Mouse (Mus musculus): ENCODE measurements at regions not wholly inside any gene's neighbourhood (a gene's known extent, or its start where the extent isn't known, plus 50 kb on each side); places are given as distances from the start of the nearest gene placed in this dataset.

DNA sequence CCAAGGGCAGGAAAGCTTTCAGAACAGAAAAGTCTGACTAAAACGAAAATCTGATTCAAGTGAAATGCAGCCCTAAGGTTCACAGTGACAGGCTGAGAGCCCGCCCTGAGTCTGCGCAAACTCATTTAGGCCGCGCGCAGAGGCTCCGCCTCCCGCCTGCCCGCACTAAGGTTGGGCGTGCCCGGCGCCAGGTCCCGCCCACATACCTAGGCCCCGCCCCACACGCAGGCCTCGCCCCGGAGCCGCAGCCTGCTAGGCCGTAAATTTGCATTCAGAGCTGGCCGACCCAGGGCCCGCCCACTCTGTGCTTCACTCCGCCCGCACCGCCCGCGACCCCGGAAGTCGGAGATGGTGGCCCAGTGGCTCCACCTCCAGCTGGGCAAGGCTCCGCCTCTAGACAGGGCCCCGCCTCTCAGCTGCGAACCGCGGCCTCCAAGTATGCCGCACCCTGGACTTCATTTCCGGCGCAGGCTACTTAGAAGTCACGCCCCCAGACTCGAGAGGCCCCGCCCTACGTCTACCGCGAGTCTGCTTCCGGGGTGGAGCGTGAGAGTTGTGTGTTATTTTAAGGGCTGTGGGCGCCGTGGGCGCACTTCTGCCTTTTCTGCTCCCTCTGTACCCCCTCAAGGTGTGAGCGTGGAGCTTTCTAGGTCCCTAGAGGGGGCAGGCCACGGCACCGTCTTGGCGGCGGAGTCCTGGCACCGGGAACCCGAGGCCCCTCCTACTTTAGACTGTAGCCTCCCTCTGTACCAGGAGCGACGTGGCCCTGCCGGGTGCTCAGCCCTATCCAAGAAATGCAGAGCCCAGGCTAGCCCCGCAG, 52.3 kb upstream of the Wnt7b start:
- Histone ChIP-seq H3K4me3 (replicated peaks; ENCODE audit: low read depth, low read length) (peak overlapping the region; percentile 61), H3K9me3 (ENCODE audit: control insufficient read depth, low read length) (no peaks in the 10 kb centered on the region), H3K27ac (replicated peaks; ENCODE audit: low read depth, low read length) (peak overlapping the region; percentile 79), H3K4me2 (ENCODE audit: low read length) (peak overlapping the region; percentile 67), H3K4me1 (ENCODE audit: control insufficient read depth, insufficient read depth, low read length) (no peaks in the 10 kb centered on the region), H3K27me3 (ENCODE audit: control insufficient read depth, insufficient read depth, low read length) (no peaks in the 10 kb centered on the region), H3K9ac (replicated peaks; ENCODE audit: low read length) (peak overlapping the region; percentile 64), H3K36me3 (ENCODE audit: control insufficient read depth, insufficient read depth, low read length) (no peaks in the 10 kb centered on the region)
- ATAC-seq (ENCODE audit: low FRiP score, low TSS enrichment) = peak; percentile 99
- peak; percentile 99 for DNase-seq
- WGBS = under 1% methylated on average over 58 of the region's 58 CpGs

GRCm38 (mm10) chr15:85635425-85635824, 53.2 kb upstream of the Wnt7b start:
- Histone ChIP-seq H3K9me3 (ENCODE audit: control insufficient read depth, low read length) (no peaks in the 10 kb centered on the region), H3K27ac (replicated peaks; ENCODE audit: low read depth, low read length) (no peak overlapping the region), H3K4me1 (ENCODE audit: control insufficient read depth, insufficient read depth, low read length) (no peaks in the 10 kb centered on the region), H3K27me3 (ENCODE audit: control insufficient read depth, insufficient read depth, low read length) (no peaks in the 10 kb centered on the region), H3K4me3 (replicated peaks; ENCODE audit: low read depth, low read length) (peak overlapping the region; percentile 61), H3K36me3 (ENCODE audit: control insufficient read depth, insufficient read depth, low read length) (no peaks in the 10 kb centered on the region), H3K9ac (replicated peaks; ENCODE audit: low read length) (no peak overlapping the region), H3K4me2 (ENCODE audit: low read length) (peak overlapping the region; percentile 67)
- ATAC-seq (ENCODE audit: low FRiP score, low TSS enrichment) (no peak), DNase-seq (no peak)
- WGBS = 96% methylated on average over 6 of the region's 6 CpGs

DNA sequence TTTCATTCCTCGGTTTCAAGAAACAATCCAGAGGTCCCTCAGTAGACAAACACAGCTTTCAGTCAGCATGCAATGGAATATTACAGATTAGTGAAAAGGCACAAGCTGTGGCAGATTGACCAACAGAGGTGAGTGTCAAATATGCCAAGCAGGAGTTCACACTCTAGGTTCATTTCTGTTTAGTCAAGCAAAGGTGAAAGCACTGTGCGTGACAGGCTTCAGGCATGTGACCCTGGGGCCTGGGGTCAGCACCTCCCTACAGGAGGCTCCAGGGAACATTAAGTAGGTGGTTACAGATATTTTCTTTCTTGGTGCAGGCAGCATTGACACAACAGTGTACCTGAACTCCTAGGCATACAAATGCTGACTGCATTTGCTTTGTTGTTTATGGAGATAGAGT, 57.3 kb upstream of the Wnt7b start:
- ATAC-seq (ENCODE audit: low FRiP score, low TSS enrichment) = no peak
- Histone ChIP-seq H3K9ac (replicated peaks; ENCODE audit: low read length) (no peak overlapping the region), H3K27me3 (ENCODE audit: control insufficient read depth, insufficient read depth, low read length) (peaks cover 9% of the 10 kb centered on the region; the same call in 1 of the 2 replicates), H3K36me3 (ENCODE audit: control insufficient read depth, insufficient read depth, low read length) (no peaks in the 10 kb centered on the region), H3K4me3 (replicated peaks; ENCODE audit: low read depth, low read length) (no peak overlapping the region), H3K9me3 (ENCODE audit: control insufficient read depth, low read length) (no peaks in the 10 kb centered on the region), H3K4me1 (ENCODE audit: control insufficient read depth, insufficient read depth, low read length) (no peaks in the 10 kb centered on the region), H3K4me2 (ENCODE audit: low read length) (no peak overlapping the region), H3K27ac (replicated peaks; ENCODE audit: low read depth, low read length) (no peak overlapping the region)
- WGBS = 77% methylated on average over 2 of the region's 2 CpGs
- DNase-seq = no peak

DNA sequence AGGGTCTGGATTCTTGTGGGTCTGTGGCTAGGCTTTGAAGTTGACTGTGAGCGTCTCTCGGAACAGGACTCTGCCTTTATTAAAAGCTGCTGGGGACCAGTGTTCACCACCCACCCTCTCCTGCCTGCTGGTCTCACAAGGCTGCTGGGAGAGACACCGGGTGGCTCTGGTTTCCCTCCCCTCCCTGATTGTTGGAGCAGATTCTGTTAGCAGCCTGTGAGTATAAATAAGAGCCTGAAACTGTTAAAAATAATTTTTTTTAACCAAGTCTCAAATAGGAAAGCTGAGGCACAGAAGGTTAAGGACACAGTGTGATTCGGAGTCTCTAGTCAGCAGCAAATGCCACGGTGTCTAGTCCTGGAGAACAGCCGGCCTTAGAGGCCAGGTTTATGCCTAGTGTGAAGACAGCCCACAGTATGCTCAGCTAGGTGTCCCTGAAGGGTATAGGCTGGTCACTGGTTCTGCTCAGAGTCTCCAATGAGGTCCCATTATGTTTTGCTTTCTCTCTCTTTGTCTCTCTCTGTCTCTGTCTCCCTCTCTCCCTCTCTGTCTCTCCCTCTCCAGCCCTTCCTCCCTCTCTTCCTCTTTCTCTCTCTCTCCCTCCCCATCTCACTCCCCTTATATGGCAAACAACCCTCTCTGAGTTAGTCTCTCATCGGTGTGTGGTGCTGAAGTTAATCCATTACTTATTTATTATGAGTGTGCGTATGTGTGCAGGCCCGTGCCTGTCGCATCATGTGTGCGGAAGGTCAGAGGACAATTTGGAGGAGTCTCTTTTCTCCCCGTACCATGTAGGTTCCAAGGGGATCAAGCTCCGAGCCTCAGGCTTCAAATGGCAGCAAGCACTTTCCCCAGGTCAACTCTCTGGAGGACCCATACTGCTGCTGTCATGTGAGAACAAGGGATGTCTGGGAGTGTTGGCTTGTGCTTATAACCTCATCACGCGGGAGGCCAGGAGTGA, 59.1 kb upstream of the Wnt7b start:
- Histone ChIP-seq H3K9ac (replicated peaks; ENCODE audit: low read length) (no peak overlapping the region), H3K9me3 (ENCODE audit: control insufficient read depth, low read length) (no peaks in the 10 kb centered on the region), H3K4me1 (ENCODE audit: control insufficient read depth, insufficient read depth, low read length) (peaks cover 7% of the 10 kb centered on the region), H3K27me3 (ENCODE audit: control insufficient read depth, insufficient read depth, low read length) (peaks cover 20% of the 10 kb centered on the region; the same call in 1 of the 2 replicates), H3K27ac (replicated peaks; ENCODE audit: low read depth, low read length) (no peak overlapping the region), H3K4me3 (replicated peaks; ENCODE audit: low read depth, low read length) (no peak overlapping the region), H3K36me3 (ENCODE audit: control insufficient read depth, insufficient read depth, low read length) (no peaks in the 10 kb centered on the region), H3K4me2 (ENCODE audit: low read length) (no peak overlapping the region)
- DNase-seq (no peak), ATAC-seq (ENCODE audit: low FRiP score, low TSS enrichment) (no peak)
- 77% methylated on average over 15 of the region's 15 CpGs for WGBS

- Histone ChIP-seq H3K9me3 (ENCODE audit: control insufficient read depth, low read length) (no peaks in the 10 kb centered on the region), H3K4me1 (ENCODE audit: control insufficient read depth, insufficient read depth, low read length) (peaks cover 12% of the 10 kb centered on the region), H3K4me2 (ENCODE audit: low read length) (peak overlapping the region; percentile 52), H3K27ac (replicated peaks; ENCODE audit: low read depth, low read length) (peak overlapping the region; percentile 72), H3K9ac (replicated peaks; ENCODE audit: low read length) (no peak overlapping the region; the same call in 1 of the 2 replicates), H3K36me3 (ENCODE audit: control insufficient read depth, insufficient read depth, low read length) (no peaks in the 10 kb centered on the region), H3K4me3 (replicated peaks; ENCODE audit: low read depth, low read length) (peak overlapping the region; percentile 24; the same call in 1 of the 2 replicates), H3K27me3 (ENCODE audit: control insufficient read depth, insufficient read depth, low read length) (peaks cover 33% of the 10 kb centered on the region)
- DNase-seq (peak; percentile 15), ATAC-seq (ENCODE audit: low FRiP score, low TSS enrichment) (no peak)
- 62% methylated on average over 8 of the region's 8 CpGs for WGBS
Measured at GRCm38 (mm10) chr15:85645396-85645795, 63.1 kb upstream of the Wnt7b start.

- peaks cover 35% of the 10 kb centered on the region for H3K27me3 ChIP-seq (ENCODE audit: control insufficient read depth, insufficient read depth, low read length)
- no peaks in the 10 kb centered on the region for H3K36me3 ChIP-seq (ENCODE audit: control insufficient read depth, insufficient read depth, low read length)
- H3K4me2 ChIP-seq (ENCODE audit: low read length) = peak overlapping the region; percentile 52
- peak overlapping the region; percentile 72 for H3K27ac ChIP-seq (replicated peaks; ENCODE audit: low read depth, low read length)
- H3K9ac ChIP-seq (replicated peaks; ENCODE audit: low read length) = peak overlapping the region; percentile 54
- DNase-seq = peak; percentile 63
- peaks cover 12% of the 10 kb centered on the region for H3K4me1 ChIP-seq (ENCODE audit: control insufficient read depth, insufficient read depth, low read length)
- 1% methylated on average over 33 of the region's 33 CpGs for WGBS
- H3K4me3 ChIP-seq (replicated peaks; ENCODE audit: low read depth, low read length) = peak overlapping the region; percentile 24
- ATAC-seq (ENCODE audit: low FRiP score, low TSS enrichment) = peak; percentile 50; the same call in 1 of the 2 replicates
- no peaks in the 10 kb centered on the region for H3K9me3 ChIP-seq (ENCODE audit: control insufficient read depth, low read length)
Measured at GRCm38 (mm10) chr15:85645971-85646638, 63.8 kb upstream of the Wnt7b start.

- Histone ChIP-seq H3K27ac (replicated peaks; ENCODE audit: low read depth, low read length) (0 out of 2 replicates have a peak overlapping the region, but pooled peaks have one; percentile 72), H3K27me3 (ENCODE audit: control insufficient read depth, insufficient read depth, low read length) (peaks cover 31% of the 10 kb centered on the region), H3K36me3 (ENCODE audit: control insufficient read depth, insufficient read depth, low read length) (no peaks in the 10 kb centered on the region), H3K4me2 (ENCODE audit: low read length) (peak overlapping the region; percentile 52), H3K4me1 (ENCODE audit: control insufficient read depth, insufficient read depth, low read length) (peaks cover 13% of the 10 kb centered on the region), H3K9ac (replicated peaks; ENCODE audit: low read length) (peak overlapping the region; percentile 54; the same call in 1 of the 2 replicates), H3K9me3 (ENCODE audit: control insufficient read depth, low read length) (no peaks in the 10 kb centered on the region), H3K4me3 (replicated peaks; ENCODE audit: low read depth, low read length) (peak overlapping the region; percentile 24; the same call in 1 of the 2 replicates)
- DNase-seq (no peak), ATAC-seq (ENCODE audit: low FRiP score, low TSS enrichment) (no peak)
- 30% methylated on average over 9 of the region's 10 CpGs for WGBS
Measured at GRCm38 (mm10) chr15:85646639-85647277, 64.5 kb upstream of the Wnt7b start.

- peaks cover 22% of the 10 kb centered on the region for H3K4me1 ChIP-seq (ENCODE audit: control insufficient read depth, insufficient read depth, low read length)
- no peak for DNase-seq
- no peaks in the 10 kb centered on the region for H3K36me3 ChIP-seq (ENCODE audit: control insufficient read depth, insufficient read depth, low read length)
- no peak overlapping the region for H3K9ac ChIP-seq (replicated peaks; ENCODE audit: low read length)
- WGBS = 70% methylated on average over 6 of the region's 6 CpGs
- no peak for ATAC-seq (ENCODE audit: low FRiP score, low TSS enrichment)
- H3K27me3 ChIP-seq (ENCODE audit: control insufficient read depth, insufficient read depth, low read length) = peaks cover 31% of the 10 kb centered on the region
- H3K4me3 ChIP-seq (replicated peaks; ENCODE audit: low read depth, low read length) = no peak overlapping the region
- no peaks in the 10 kb centered on the region for H3K9me3 ChIP-seq (ENCODE audit: control insufficient read depth, low read length)
- H3K27ac ChIP-seq (replicated peaks; ENCODE audit: low read depth, low read length) = no peak overlapping the region
- no peak overlapping the region for H3K4me2 ChIP-seq (ENCODE audit: low read length)
Measured at GRCm38 (mm10) chr15:85647593-85647992, 65.3 kb upstream of the Wnt7b start.
